Mouse (Mus musculus): Measurements from ENCODE around the gene Fam181a. TPM values are rescaled to one million over a fixed set of nuclear protein-coding genes. Genes with fewer than 3 reads are reported as not detected.

Fam181a gene
- polyA plus RNA-seq, 1 experiment from 2014 or later: 0.20 TPM

- 84% methylated on average over 4 of the region's 4 CpGs for WGBS
- Histone ChIP-seq H3K4me3 (no peak overlapping the region), H3K36me3 (no peaks in the 10 kb centered on the region; the same call in 1 of the 2 replicates), H3K27me3 (replicated peaks) (no peaks in the 10 kb centered on the region), H3K27ac (ENCODE audit: poor library complexity, severe bottlenecking) (peak overlapping the region; percentile 83; the same call in 1 of the 2 replicates), H3K9me3 (replicated peaks) (0 out of 2 replicates have a peak, but pooled peaks cover 4% of the 10 kb centered on the region), H3K9ac (no peak overlapping the region), H3K4me1 (replicated peaks) (peaks cover 45% of the 10 kb centered on the region), H3K4me2 (no peak overlapping the region)
- no peak for ATAC-seq (ENCODE audit: insufficient number of reproducible peaks, low FRiP score)
Observed at GRCm38 (mm10) chr12:103356415-103356748, 45.6 kb downstream of the Fam181a start.

- ATAC-seq (ENCODE audit: insufficient number of reproducible peaks, low FRiP score): no peak
- Histone ChIP-seq H3K9me3 (replicated peaks) (no peaks in the 10 kb centered on the region), H3K36me3 (no peaks in the 10 kb centered on the region), H3K4me1 (replicated peaks) (peaks cover 48% of the 10 kb centered on the region), H3K4me3 (no peak overlapping the region), H3K4me2 (no peak overlapping the region), H3K9ac (no peak overlapping the region), H3K27me3 (replicated peaks) (no peaks in the 10 kb centered on the region), H3K27ac (ENCODE audit: poor library complexity, severe bottlenecking) (no peak overlapping the region)
- 68% methylated on average over 8 of the region's 8 CpGs for WGBS
Observed at GRCm38 (mm10) chr12:103358216-103358615, 47.4 kb downstream of the Fam181a start.

DNA sequence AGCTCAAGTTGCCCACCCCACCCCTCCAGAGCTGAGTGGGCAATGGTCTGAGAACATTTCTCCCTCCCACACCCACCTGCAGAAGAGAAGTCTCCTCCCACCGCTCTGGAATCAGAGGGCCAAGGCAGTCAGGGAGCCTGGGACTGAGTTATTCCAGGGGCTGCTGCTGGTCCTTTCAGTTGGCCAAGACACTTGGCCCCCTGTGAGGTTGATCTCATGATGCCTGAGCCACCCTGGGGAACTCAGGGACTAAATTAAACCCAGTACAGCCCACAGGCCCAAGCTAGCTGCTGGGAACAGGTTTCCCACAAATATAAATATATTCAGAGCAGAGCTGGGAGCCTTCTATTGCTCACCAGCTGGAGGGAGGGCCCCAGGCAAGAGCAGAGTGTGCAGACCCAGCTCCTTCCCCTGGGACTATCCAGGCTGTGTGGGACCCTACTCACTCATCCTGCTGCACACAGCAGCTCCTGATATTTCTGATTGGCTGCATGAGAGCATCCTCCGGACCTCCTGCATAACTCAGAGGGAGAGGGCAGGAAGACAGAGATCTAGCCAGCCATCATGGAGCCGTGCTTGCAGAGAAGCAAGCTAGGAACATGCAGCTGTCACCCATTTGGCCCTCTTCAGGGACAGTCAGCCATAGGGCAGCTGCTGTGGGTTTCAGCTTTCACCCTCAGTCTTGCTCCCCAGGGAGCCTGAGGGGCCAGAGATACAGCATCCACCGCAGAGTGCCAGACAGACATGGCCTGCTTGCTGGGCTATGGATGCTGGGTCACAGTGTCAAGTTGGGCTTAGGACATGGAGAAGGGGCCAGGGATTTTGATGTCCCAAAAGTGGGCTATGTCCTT is 48.4 kb downstream of the Fam181a start:
- Histone ChIP-seq H3K9me3 (replicated peaks) (no peaks in the 10 kb centered on the region), H3K9ac (no peak overlapping the region), H3K4me3 (no peak overlapping the region), H3K4me1 (replicated peaks) (peaks cover 39% of the 10 kb centered on the region), H3K36me3 (no peaks in the 10 kb centered on the region), H3K27ac (ENCODE audit: poor library complexity, severe bottlenecking) (no peak overlapping the region), H3K4me2 (no peak overlapping the region), H3K27me3 (replicated peaks) (no peaks in the 10 kb centered on the region)
- 45% methylated on average over 4 of the region's 4 CpGs for WGBS
- ATAC-seq (ENCODE audit: insufficient number of reproducible peaks, low FRiP score): no peak

- H3K4me2 ChIP-seq: no peak overlapping the region
- no peaks in the 10 kb centered on the region for H3K36me3 ChIP-seq
- no peaks in the 10 kb centered on the region for H3K9me3 ChIP-seq (replicated peaks)
- no peak overlapping the region for H3K4me3 ChIP-seq
- WGBS: 80% methylated on average over 8 of the region's 8 CpGs
- no peak for ATAC-seq (ENCODE audit: insufficient number of reproducible peaks, low FRiP score)
- no peak overlapping the region for H3K27ac ChIP-seq (ENCODE audit: poor library complexity, severe bottlenecking)
- peaks cover 24% of the 10 kb centered on the region for H3K4me1 ChIP-seq (replicated peaks)
- no peaks in the 10 kb centered on the region for H3K27me3 ChIP-seq (replicated peaks)
- H3K9ac ChIP-seq: no peak overlapping the region
Observed at GRCm38 (mm10) chr12:103360812-103361211, 50.0 kb downstream of the Fam181a start.

- no peaks in the 10 kb centered on the region for H3K9me3 ChIP-seq (replicated peaks)
- no peak overlapping the region for H3K9ac ChIP-seq
- no peak overlapping the region for H3K4me2 ChIP-seq
- peaks cover 15% of the 10 kb centered on the region for H3K4me1 ChIP-seq (replicated peaks)
- H3K4me3 ChIP-seq: no peak overlapping the region
- H3K27me3 ChIP-seq (replicated peaks): no peaks in the 10 kb centered on the region
- H3K36me3 ChIP-seq: no peaks in the 10 kb centered on the region
- ATAC-seq (ENCODE audit: insufficient number of reproducible peaks, low FRiP score): no peak
- WGBS: 80% methylated on average over 17 of the region's 17 CpGs
- no peak overlapping the region for H3K27ac ChIP-seq (ENCODE audit: poor library complexity, severe bottlenecking)
Observed at GRCm38 (mm10) chr12:103361539-103362307, 50.9 kb downstream of the Fam181a start.

DNA sequence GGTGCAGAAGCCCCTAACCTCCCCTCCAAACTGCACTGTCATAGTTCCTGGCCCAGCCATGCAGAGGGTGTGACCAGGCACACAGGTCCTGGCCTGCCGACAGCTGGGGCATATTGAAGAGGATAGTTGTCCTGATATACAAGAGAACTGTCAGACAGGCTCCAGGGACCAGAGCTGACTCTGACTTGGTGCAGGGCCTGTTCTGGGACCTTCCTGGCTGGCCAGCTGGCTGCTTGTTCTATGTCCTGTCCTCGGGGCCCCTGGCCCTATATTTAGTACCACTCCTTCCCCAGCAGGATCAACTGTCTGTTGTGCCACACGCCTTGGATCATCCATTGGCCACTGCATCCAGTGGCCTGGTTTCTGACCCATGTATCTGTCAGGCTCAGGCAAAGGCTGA is 51.6 kb downstream of the Fam181a start:
- peaks cover 3% of the 10 kb centered on the region; the same call in 1 of the 2 replicates for H3K27me3 ChIP-seq (replicated peaks)
- 0 out of 2 replicates have a peak overlapping the region, but pooled peaks have one; percentile 12 for H3K27ac ChIP-seq (ENCODE audit: poor library complexity, severe bottlenecking)
- H3K36me3 ChIP-seq: no peaks in the 10 kb centered on the region
- ATAC-seq (ENCODE audit: insufficient number of reproducible peaks, low FRiP score): no peak
- peaks cover 15% of the 10 kb centered on the region for H3K4me1 ChIP-seq (replicated peaks)
- WGBS: 38% methylated on average over 3 of the region's 3 CpGs
- H3K9ac ChIP-seq: no peak overlapping the region
- no peak overlapping the region for H3K4me3 ChIP-seq
- no peaks in the 10 kb centered on the region for H3K9me3 ChIP-seq (replicated peaks)
- H3K4me2 ChIP-seq: no peak overlapping the region

Other genes with a start within 250 kb of the Fam181a start
- gene Prima1, start 68.8 kb upstream of the Fam181a start, polyA plus RNA-seq (2016; fragmentation: Nextera tagmentation; extraction: Ambion mirVana): 0.75 TPM in 1 of 2 replicates, not detected in the other
- gene Asb2, start 45.0 kb downstream of the Fam181a start, polyA plus RNA-seq (2016; fragmentation: Nextera tagmentation; extraction: Ambion mirVana): 218 TPM in 2 replicates
- 17.7 and 18.4 TPM in 2 replicates for gene Otub2, start 77.7 kb downstream of the Fam181a start, polyA plus RNA-seq (2016; fragmentation: Nextera tagmentation; extraction: Ambion mirVana)
- gene 9330161L09Rik, start 96.8 kb downstream of the Fam181a start, polyA plus RNA-seq (2016; fragmentation: Nextera tagmentation; extraction: Ambion mirVana): 0.39 and 0.46 TPM in 2 replicates
- gene Ddx24, start 114.9 kb downstream of the Fam181a start, polyA plus RNA-seq (2016; fragmentation: Nextera tagmentation; extraction: Ambion mirVana): 72.3 and 78.7 TPM in 2 replicates
- gene Ifi27, start 123.2 kb downstream of the Fam181a start, polyA plus RNA-seq (2016; fragmentation: Nextera tagmentation; extraction: Ambion mirVana): 23.7 and 26.3 TPM in 2 replicates
- 3.6 and 4.5 TPM in 2 replicates for gene Ifi27l2a, start 132.7 kb downstream of the Fam181a start, polyA plus RNA-seq (2016; fragmentation: Nextera tagmentation; extraction: Ambion mirVana)
- 0.31 TPM in 1 of 2 replicates, not detected in the other for gene Ifi27l2b, start 146.2 kb downstream of the Fam181a start, polyA plus RNA-seq (2016; fragmentation: Nextera tagmentation; extraction: Ambion mirVana)
- gene Ppp4r4, start 221.3 kb downstream of the Fam181a start, polyA plus RNA-seq (2016; fragmentation: Nextera tagmentation; extraction: Ambion mirVana): 0.41 and 0.48 TPM in 2 replicates